In genomic region chr4:145848891-145849214, GRCm38 (mm10) we compare ENCODE assay signal across 18 mouse cellular contexts. TPM values are rescaled to one million over a fixed set of nuclear protein-coding genes. Genes with fewer than 3 reads are reported as not detected.
A peak's percentile ranks its signal among the peaks of the same experiment; 100 is the strongest.
DNase-seq lines count a peak whose midpoint lies in the region; ATAC-seq and TF ChIP-seq lines count a peak whose summit lies in the region.
"Not testable (repeated sequence)": the region's sequence is repeated elsewhere in the genome, so short reads cannot be mapped to it uniquely, and the experiment has no call there.
"Had no signal": no experiment of that assay in that cellular context is flagged by ENCODE, and none has a peak within 500 bp of the region (broad histone marks: within the 10 kb centered on the region; RNA-seq: fewer than 3 reads in every experiment).

No protein-coding gene starts in this region.

- not testable (repeated sequence) for H3K4me3 ChIP-seq in forebrain, embryonic 12.5 days (replicated peaks); heart, postnatal 0 days (ENCODE audit: low read depth, low read length); hindbrain, postnatal 0 days (ENCODE audit: low read length); kidney, embryonic 16.5 days (ENCODE audit: low read length); liver, embryonic 13.5 days (replicated peaks); neural tube, embryonic 12.5 days

- not testable (repeated sequence) for H3K27me3 ChIP-seq in forebrain, embryonic 12.5 days; heart, postnatal 0 days (ENCODE audit: control insufficient read depth, insufficient read depth, low read length); hindbrain, postnatal 0 days (ENCODE audit: insufficient read depth, low read length); kidney, embryonic 16.5 days (ENCODE audit: insufficient read depth, low read length); liver, embryonic 13.5 days; neural tube, embryonic 12.5 days (replicated peaks)

- H3K9me3 ChIP-seq in forebrain, embryonic 12.5 days = peaks cover 14% of the 10 kb centered on the region; the same call in 1 of the 2 replicates
- not testable (repeated sequence) for H3K9me3 ChIP-seq in heart, postnatal 0 days (replicated peaks; ENCODE audit: control insufficient read depth, low read length); hindbrain, postnatal 0 days (ENCODE audit: low read length); kidney, embryonic 16.5 days (ENCODE audit: low read length); liver, embryonic 13.5 days (replicated peaks); neural tube, embryonic 12.5 days

- H3K4me2 ChIP-seq in forebrain, embryonic 12.5 days; heart, postnatal 0 days (ENCODE audit: low read depth, low read length); hindbrain, postnatal 0 days (ENCODE audit: low read depth, low read length); kidney, embryonic 16.5 days (replicated peaks; ENCODE audit: low read depth, low read length); liver, embryonic 13.5 days; neural tube, embryonic 12.5 days (replicated peaks): not testable (repeated sequence)

- not testable (repeated sequence) for TF ChIP-seq CTCF in heart, postnatal 0 days (IDR thresholded peaks at IDR 0.05; ENCODE audit: low read depth); hindbrain, postnatal 0 days (IDR thresholded peaks at IDR 0.05; ENCODE audit: low read depth)

- TF ChIP-seq EP300 in heart, postnatal 0 days (IDR thresholded peaks at IDR 0.05; ENCODE audit: low read depth) = not testable (repeated sequence)

- H3K36me3 ChIP-seq in forebrain, embryonic 12.5 days (replicated peaks); heart, postnatal 0 days (replicated peaks; ENCODE audit: control insufficient read depth, insufficient read depth, low read length); hindbrain, postnatal 0 days (ENCODE audit: insufficient read depth, low read length); kidney, embryonic 16.5 days (ENCODE audit: insufficient read depth, low read length); liver, embryonic 13.5 days; neural tube, embryonic 12.5 days: not testable (repeated sequence)

- H3K9ac ChIP-seq in forebrain, embryonic 12.5 days; heart, postnatal 0 days (replicated peaks; ENCODE audit: low read depth, low read length); hindbrain, postnatal 0 days (replicated peaks; ENCODE audit: low read length); kidney, embryonic 16.5 days (replicated peaks; ENCODE audit: low read length); liver, embryonic 13.5 days; neural tube, embryonic 12.5 days: not testable (repeated sequence)

- 0 out of 2 replicates have a peak, but pooled peaks have one; percentile 12 for ATAC-seq in forebrain, embryonic 12.5 days (ENCODE audit: low FRiP score)
- 0 out of 2 replicates have a peak, but pooled peaks have one; percentile 15 for ATAC-seq in heart, postnatal 0 days (ENCODE audit: insufficient read depth, low read depth)
- ATAC-seq in hindbrain, postnatal 0 days = peak; percentile 33; the same call in 1 of the 2 replicates
- peak; percentile 59 for ATAC-seq in kidney, embryonic 16.5 days (ENCODE audit: low FRiP score, low TSS enrichment)
- ATAC-seq in liver, embryonic 13.5 days (ENCODE audit: low read depth) = 0 out of 2 replicates have a peak, but pooled peaks have one; percentile 22
- 0 out of 2 replicates have a peak, but pooled peaks have one; percentile 19 for ATAC-seq in megakaryocyte-erythroid progenitor cell, adult 5-6 weeks (replicated peaks; ENCODE audit: low FRiP score, low TSS enrichment, poor library complexity, severe bottlenecking)
- peak; percentile 26; the same call in 1 of the 2 replicates for ATAC-seq in neural tube, embryonic 12.5 days (ENCODE audit: low FRiP score, low read depth)

- WGBS in forebrain, embryonic 12.5 days = 81% methylated on average over 3 of the region's 3 CpGs
- 66% methylated on average over 3 of the region's 3 CpGs for WGBS in heart, postnatal 0 days
- WGBS in hindbrain, postnatal 0 days = 98% methylated on average over 3 of the region's 3 CpGs
- WGBS in kidney, embryonic 16.5 days = 64% methylated on average over 2 of the region's 3 CpGs
- WGBS in liver, embryonic 13.5 days (ENCODE audit: insufficient replicate concordance) = 58% methylated on average over 3 of the region's 3 CpGs
- 86% methylated on average over 3 of the region's 3 CpGs for WGBS in neural tube, embryonic 12.5 days

- DNase-seq in heart, postnatal 0 days (ENCODE audit: low spot score); hindbrain, postnatal 0 days (ENCODE audit: low spot score); liver, embryonic 13.5 days: not testable (repeated sequence)

- not testable (repeated sequence) for H3K4me1 ChIP-seq in forebrain, embryonic 12.5 days; heart, postnatal 0 days (ENCODE audit: control insufficient read depth, insufficient read depth); hindbrain, postnatal 0 days (ENCODE audit: insufficient read depth, low read length); kidney, embryonic 16.5 days (ENCODE audit: insufficient read depth, low read length); liver, embryonic 13.5 days (replicated peaks); neural tube, embryonic 12.5 days

- H3K27ac ChIP-seq in forebrain, embryonic 12.5 days; heart, postnatal 0 days (ENCODE audit: low read depth); hindbrain, postnatal 0 days; kidney, embryonic 16.5 days (ENCODE audit: low read length); liver, embryonic 13.5 days; neural tube, embryonic 12.5 days: not testable (repeated sequence)

RNA-seq across cellular contexts. Expression of gene Zfp986, which starts 19.7 kb away (rescaled TPM):
- not detected in 2 replicates for polyA plus RNA-seq in forebrain, embryonic 12.5 days (2016; fragmentation: Nextera tagmentation; extraction: Ambion mirVana)
- total RNA-seq in heart, postnatal 0 days (2014; rRNA removed; ENCODE audit: low replicate concordance) = not detected in 2 replicates
- not detected in 2 replicates for polyA plus RNA-seq in heart, postnatal 0 days (2015; fragmentation: Nextera tagmentation; extraction: Ambion mirVana)
- 0.14 TPM in 1 of 2 replicates, not detected in the other for total RNA-seq in hindbrain, postnatal 0 days (2014; rRNA removed)
- polyA plus RNA-seq in hindbrain, postnatal 0 days (2015; fragmentation: Nextera tagmentation; extraction: Ambion mirVana) = not detected in 2 replicates
- polyA plus RNA-seq in kidney, embryonic 16.5 days (2015; fragmentation: Nextera tagmentation; extraction: Ambion mirVana) = not detected in 2 replicates
- polyA plus RNA-seq in liver, embryonic 13.5 days (2015; fragmentation: Nextera tagmentation; extraction: Ambion mirVana) = not detected in 2 replicates
- total RNA-seq in megakaryocyte-erythroid progenitor cell, adult 5-6 weeks (2014; fragmentation: Nextera tagmentation) = not detected in 2 replicates
- not detected in 2 replicates for total RNA-seq in megakaryocyte-erythroid progenitor cell, adult 5-6 weeks (2017)
- polyA plus RNA-seq in neural tube, embryonic 12.5 days (2016; fragmentation: Nextera tagmentation; extraction: Ambion mirVana) = not detected in 2 replicates
- total RNA-seq: adrenal gland, postnatal 14 days; gastrocnemius, postnatal 14 days; heart, adult 8-10 months; heart, postnatal 25 days; liver, adult 2 months had no signal
- polyA plus RNA-seq: activated CD4-positive, CD25-positive, alpha-beta regulatory T cell, adult 4 months; kidney, adult 2 months; large intestine, adult 2 months; liver, adult 2 months; midbrain, postnatal 0 days; neural tube, embryonic 11.5 days; testis, adult 2 months had no signal
